Mouse (Mus musculus): ENCODE measurements at regions not wholly inside any gene's neighbourhood (a gene's known extent, or its start where the extent isn't known, plus 50 kb on each side); places are given as distances from the start of the nearest gene placed in this dataset.

GRCm38 (mm10) chr6:101773151-101773550 is 395.5 kb upstream of the Pdzrn3 start:
- TF ChIP-seq MYOG (IDR thresholded peaks at IDR 0.05; ENCODE audit: control insufficient read depth, extremely low read depth, insufficient read length): no peak
- no peak for TF ChIP-seq MAX (IDR thresholded peaks at IDR 0.05)
- no peak for TF ChIP-seq CTCF (IDR thresholded peaks at IDR 0.05; ENCODE audit: control insufficient read depth, insufficient read depth, insufficient read length)
- no peak for TF ChIP-seq USF1 (IDR thresholded peaks at IDR 0.05; ENCODE audit: low read depth)
- no peak for TF ChIP-seq CEBPB (IDR thresholded peaks at IDR 0.05; ENCODE audit: low read depth)
- no peak for TF ChIP-seq MYOD1 (IDR thresholded peaks at IDR 0.05; ENCODE audit: control insufficient read depth, insufficient read length, low read depth)
- no peak for TF ChIP-seq FOSL1 (IDR thresholded peaks at IDR 0.05; ENCODE audit: insufficient read depth, low read length, poor library complexity, severe bottlenecking)
